Mouse (Mus musculus): ENCODE data around the gene Lrrn2.

- TF ChIP-seq CTCF (IDR thresholded peaks at IDR 0.05; ENCODE audit: low read depth, low read length) (no peak), POLR2A (IDR thresholded peaks at IDR 0.05; ENCODE audit: borderline replicate concordance, low read depth, low read length) (no peak)
Observed at GRCm38 (mm10) chr1:132981232-132981631, 101.2 kb downstream of the Lrrn2 start.
